Mouse (Mus musculus) neutrophil, adult 59 days (primary cell): ENCODE data around the gene Gm34302. TPM values are rescaled to one million over a fixed set of nuclear protein-coding genes. Genes with fewer than 3 reads are reported as not detected.

Experiments
- total RNA-seq, 2 experiments: library from RNA; stranded (reverse); gene quantifications; 1 replicate in 1 of 2; 2 replicates in 1 of 2; pipeline ENCODE4 v1.2.4; 2023

Gm34302 gene
- not detected for total RNA-seq

GRCm38 (mm10) chr3:63483726-63484125, at the start of gene Gm34302:
Gene Gm34302 (minus strand): TSS chr3:63483879.

Other genes with a start within 250 kb of the Gm34302 start
- under 1 TPM in 1 of 2 experiments, not detected in 1; 0.07 TPM for gene Mme, start 242.3 kb downstream of the Gm34302 start, total RNA-seq